Comparison of ENCODE assay signal across 8 mouse cellular contexts in the genomic region with DNA sequence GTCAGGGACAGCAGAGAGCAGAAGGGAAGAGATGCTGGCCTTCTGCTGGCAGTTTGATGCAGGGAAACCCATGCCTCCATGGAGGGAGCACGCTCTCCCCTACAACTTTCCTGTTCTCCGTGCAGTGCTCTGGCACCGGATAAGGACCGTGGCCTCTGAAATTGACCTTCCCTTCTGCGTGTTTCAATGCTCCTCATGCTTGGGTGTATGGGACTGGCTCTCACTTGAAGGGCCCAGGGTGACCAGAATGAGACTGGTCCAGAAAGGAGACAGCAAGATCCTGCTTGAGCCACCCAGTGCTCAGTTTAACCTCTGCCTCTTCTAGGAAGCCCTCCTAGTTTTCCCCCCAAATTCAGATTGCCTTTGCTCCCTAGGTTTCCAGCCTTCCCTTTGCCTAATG. TPM values are rescaled to one million over a fixed set of nuclear protein-coding genes. Genes with fewer than 3 reads are reported as not detected.
A peak's percentile ranks its signal among the peaks of the same experiment; 100 is the strongest.
DNase-seq lines count a peak whose midpoint lies in the region; ATAC-seq lines count a peak whose summit lies in the region.

No protein-coding gene starts in this region.

- DNase-seq in heart, adult 9 months (ENCODE audit: low spot score in 2 of 2): no peak
- DNase-seq in urinary bladder, postnatal 25 days (ENCODE audit: low spot score): no peak
- DNase-seq in gastrocnemius, postnatal 14 days: no peak

- peak; percentile 9; the same call in 1 of the 2 replicates for ATAC-seq in heart, embryonic 13.5 days (ENCODE audit: extremely low read depth, insufficient number of reproducible peaks, low FRiP score, low TSS enrichment)
- ATAC-seq in megakaryocyte, adult 5-6 weeks (ENCODE audit: poor library complexity, severe bottlenecking): no peak
- peak; percentile 14; the same call in 1 of the 2 replicates for ATAC-seq in liver, embryonic 12.5 days
- ATAC-seq in stomach, embryonic 15.5 days (ENCODE audit: insufficient read depth, low FRiP score, low read depth): no peak

- H3K27me3 ChIP-seq in heart, embryonic 13.5 days (replicated peaks): no peaks in the 10 kb centered on the region
- H3K27me3 ChIP-seq in megakaryocyte, embryonic 14.5 days (replicated peaks): no peaks in the 10 kb centered on the region
- H3K27me3 ChIP-seq in liver, embryonic 12.5 days (replicated peaks): no peaks in the 10 kb centered on the region
- H3K27me3 ChIP-seq in stomach, embryonic 15.5 days (replicated peaks): no peaks in the 10 kb centered on the region

- H3K9me3 ChIP-seq in heart, embryonic 13.5 days: no peaks in the 10 kb centered on the region
- H3K9me3 ChIP-seq in megakaryocyte, embryonic 14.5 days: no peaks in the 10 kb centered on the region
- H3K9me3 ChIP-seq in liver, embryonic 12.5 days (replicated peaks): no peaks in the 10 kb centered on the region
- H3K9me3 ChIP-seq in stomach, embryonic 15.5 days: no peaks in the 10 kb centered on the region

- H3K27ac ChIP-seq in heart, embryonic 13.5 days (replicated peaks): peak overlapping the region; percentile 36; the same call in 1 of the 2 replicates
- H3K27ac ChIP-seq in liver, embryonic 12.5 days: peak overlapping the region; percentile 71
- H3K27ac ChIP-seq in stomach, embryonic 15.5 days: peak overlapping the region; percentile 69; the same call in 1 of the 2 replicates

- 76% methylated on average over 5 of the region's 5 CpGs for WGBS in heart, embryonic 13.5 days
- 44% methylated on average over 5 of the region's 5 CpGs for whole genome bisulfite sequencing in liver, embryonic 12.5 days (ENCODE audit: insufficient replicate concordance)
- WGBS in stomach, embryonic 15.5 days: 68% methylated on average over 5 of the region's 5 CpGs

- no peak overlapping the region for H3K4me3 ChIP-seq in heart, embryonic 13.5 days
- peak overlapping the region; percentile 87 for H3K4me3 ChIP-seq in megakaryocyte, embryonic 14.5 days (replicated peaks)
- no peak overlapping the region for H3K4me3 ChIP-seq in liver, embryonic 12.5 days
- H3K4me3 ChIP-seq in stomach, embryonic 15.5 days (replicated peaks): no peak overlapping the region

- no peak overlapping the region for H3K9ac ChIP-seq in heart, embryonic 13.5 days
- H3K9ac ChIP-seq in liver, embryonic 12.5 days: no peak overlapping the region
- no peak overlapping the region for H3K9ac ChIP-seq in stomach, embryonic 15.5 days

- peaks cover 55% of the 10 kb centered on the region for H3K4me1 ChIP-seq in heart, embryonic 13.5 days
- peaks cover 98% of the 10 kb centered on the region for H3K4me1 ChIP-seq in megakaryocyte, embryonic 14.5 days
- peaks cover 64% of the 10 kb centered on the region for H3K4me1 ChIP-seq in liver, embryonic 12.5 days
- H3K4me1 ChIP-seq in stomach, embryonic 15.5 days: peaks cover 41% of the 10 kb centered on the region

- H3K4me2 ChIP-seq in heart, embryonic 13.5 days: no peak overlapping the region
- peak overlapping the region; percentile 8; the same call in 1 of the 2 replicates for H3K4me2 ChIP-seq in liver, embryonic 12.5 days
- H3K4me2 ChIP-seq in stomach, embryonic 15.5 days: no peak overlapping the region

- no peaks in the 10 kb centered on the region for H3K36me3 ChIP-seq in heart, embryonic 13.5 days
- peaks cover 94% of the 10 kb centered on the region for H3K36me3 ChIP-seq in megakaryocyte, embryonic 14.5 days (replicated peaks; ENCODE audit: low read length)
- H3K36me3 ChIP-seq in liver, embryonic 12.5 days: peaks cover 77% of the 10 kb centered on the region
- peaks cover 8% of the 10 kb centered on the region; the same call in 1 of the 2 replicates for H3K36me3 ChIP-seq in stomach, embryonic 15.5 days

- intact Hi-C loops in gastrocnemius, postnatal 14 days (cut with DNase I; ENCODE audit: low total_unique reads): loop anchor here (2.0 kb wide), 1 partner anchor 50 kb away; no protein-coding TSS in a partner anchor

RNA-seq across cellular contexts. Expression of gene Adgrg3, which starts 16.3 kb away (rescaled TPM):
- polyA plus RNA-seq in heart, embryonic 13.5 days (2015; fragmentation: Nextera tagmentation; extraction: Ambion mirVana): 3.0 and 3.1 TPM in 2 replicates
- 111 and 126 TPM in 2 replicates for polyA plus RNA-seq in megakaryocyte, embryonic 14.5 days (2012; ENCODE audit: insufficient read depth, low replicate concordance)
- 15.5 and 21.6 TPM in 2 replicates for total RNA-seq in megakaryocyte, adult 5-6 weeks (2015)
- total RNA-seq in megakaryocyte, adult 5-6 weeks (2017): 28.8 and 38.7 TPM in 2 replicates
- polyA plus RNA-seq in liver, embryonic 12.5 days (2016; fragmentation: Nextera tagmentation; extraction: Ambion mirVana): 7.9 and 8.7 TPM in 2 replicates
- 3.1 and 3.6 TPM in 2 replicates for polyA plus RNA-seq in stomach, embryonic 15.5 days (2015; fragmentation: Nextera tagmentation; extraction: Ambion mirVana)
- under 1 TPM; 0.33 TPM for total RNA-seq in gastrocnemius, postnatal 14 days (2021)

RNA-seq across cellular contexts. Expression of gene Adgrg1, which starts 26.6 kb away (rescaled TPM):
- 4.4 and 4.7 TPM in 2 replicates for polyA plus RNA-seq in heart, embryonic 13.5 days (2015; fragmentation: Nextera tagmentation; extraction: Ambion mirVana)
- 388 and 1,147 TPM in 2 replicates for polyA plus RNA-seq in megakaryocyte, embryonic 14.5 days (2012; ENCODE audit: insufficient read depth, low replicate concordance)
- total RNA-seq in megakaryocyte, adult 5-6 weeks (2015): 7.3 and 7.8 TPM in 2 replicates
- total RNA-seq in megakaryocyte, adult 5-6 weeks (2017): 2.8 and 14.0 TPM in 2 replicates
- polyA plus RNA-seq in liver, embryonic 12.5 days (2016; fragmentation: Nextera tagmentation; extraction: Ambion mirVana): 78.5 and 80.9 TPM in 2 replicates
- polyA plus RNA-seq in stomach, embryonic 15.5 days (2015; fragmentation: Nextera tagmentation; extraction: Ambion mirVana): 42.7 and 47.9 TPM in 2 replicates
- 10 to 100 TPM; 21.4 to 38.2 TPM for total RNA-seq in gastrocnemius, postnatal 14 days (2021)

RNA-seq across cellular contexts. Expression of gene Drc7, which starts 53.7 kb away (rescaled TPM):
- not detected in 2 replicates for polyA plus RNA-seq in heart, embryonic 13.5 days (2015; fragmentation: Nextera tagmentation; extraction: Ambion mirVana)
- 0.51 TPM in 1 of 2 replicates, not detected in the other for polyA plus RNA-seq in megakaryocyte, embryonic 14.5 days (2012; ENCODE audit: insufficient read depth, low replicate concordance)
- 0.38 and 0.52 TPM in 2 replicates for total RNA-seq in megakaryocyte, adult 5-6 weeks (2015)
- total RNA-seq in megakaryocyte, adult 5-6 weeks (2017): 0.18 and 0.33 TPM in 2 replicates
- 0.14 and 0.37 TPM in 2 replicates for polyA plus RNA-seq in liver, embryonic 12.5 days (2016; fragmentation: Nextera tagmentation; extraction: Ambion mirVana)
- 0.08 TPM in 1 of 2 replicates, not detected in the other for polyA plus RNA-seq in stomach, embryonic 15.5 days (2015; fragmentation: Nextera tagmentation; extraction: Ambion mirVana)
- total RNA-seq in gastrocnemius, postnatal 14 days (2021): not detected

Comparison
In these comparisons a context has a peak if more than half of its experiments do, and no peak if none do; other contexts are left out.
1. ATAC-seq: peak in heart, embryonic 13.5 days (single experiment) and liver, embryonic 12.5 days (single experiment); none in megakaryocyte, adult 5-6 weeks (single experiment) and stomach, embryonic 15.5 days (single experiment).
2. RNA of gene Adgrg3, which starts 16.3 kb away (polyA plus RNA-seq): 111 to 126 TPM in megakaryocyte, embryonic 14.5 days; 7.9 to 8.7 TPM in liver, embryonic 12.5 days, 3.1 to 3.6 TPM in stomach, embryonic 15.5 days and 3.0 to 3.1 TPM in heart, embryonic 13.5 days; every median in the first group is over 10 times any median in the second.
3. Peak in every context shown above with its lines, with median percentiles within 50 percentile points of each other: H3K27ac ChIP-seq.